Comparison of ENCODE assay signal across 8 mouse cellular contexts in the genomic region with DNA sequence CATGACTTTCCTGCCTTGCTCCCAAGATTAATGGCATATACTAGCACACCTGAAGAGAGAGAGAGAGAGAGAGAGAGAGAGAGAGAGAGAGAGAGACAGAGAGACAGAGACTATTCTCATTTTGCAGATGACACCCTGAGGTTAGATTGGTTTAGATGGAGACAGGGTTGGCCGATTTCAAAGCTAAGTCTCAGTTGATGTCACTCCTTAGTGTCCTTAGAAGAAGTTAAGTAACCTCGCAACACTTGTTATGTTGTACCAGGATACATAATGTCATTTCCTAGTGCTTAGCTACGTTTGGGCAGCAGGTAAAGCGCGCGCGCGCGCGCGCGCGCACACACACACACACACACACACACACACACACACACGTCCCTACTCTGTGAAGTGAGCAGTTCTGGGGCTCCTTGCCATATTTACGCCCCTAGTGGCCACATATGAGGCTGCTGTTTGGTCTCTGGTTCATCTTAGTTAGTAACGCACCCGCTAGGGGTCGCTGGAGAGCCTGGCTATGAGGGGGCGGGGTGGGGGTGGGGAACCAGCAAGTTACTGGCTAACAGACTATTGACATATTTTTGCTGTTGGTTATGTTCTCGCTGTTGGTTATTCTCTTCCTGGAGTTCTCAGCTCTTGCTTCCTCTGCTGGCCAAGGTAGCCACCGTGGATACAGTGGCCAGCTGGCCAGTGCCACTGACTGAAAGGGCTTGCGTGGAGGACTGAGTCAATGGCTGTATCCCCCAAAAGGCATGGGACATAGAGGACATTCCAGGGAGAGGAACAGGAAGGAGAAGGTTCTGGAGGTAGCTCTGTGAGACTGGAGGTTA. TPM values are rescaled to one million over a fixed set of nuclear protein-coding genes. Genes with fewer than 3 reads are reported as not detected.
DNase-seq lines count a peak whose midpoint lies in the region; ATAC-seq and TF ChIP-seq lines count a peak whose summit lies in the region.

No protein-coding gene starts in this region.

- H3K9ac ChIP-seq in lung, embryonic 15.5 days, result no peak overlapping the region

- no peaks in the 10 kb centered on the region for H3K9me3 ChIP-seq in lung, embryonic 15.5 days

- H3K4me1 ChIP-seq in lung, embryonic 15.5 days, result no peaks in the 10 kb centered on the region
- H3K4me1 ChIP-seq in thymus, adult 2 months (replicated peaks; ENCODE audit: control insufficient read depth, insufficient read depth, low read length), result no peaks in the 10 kb centered on the region; the same call in 1 of the 2 replicates

- 14% methylated on average over 22 of the region's 22 CpGs for WGBS in lung, embryonic 15.5 days
- 10% methylated on average over 22 of the region's 22 CpGs for WGBS in thymus, adult 2 months

- DNase-seq in MN1 (ENCODE audit: low spot score), result peak; percentile 14
- DNase-seq in cerebellum, adult 8-10 months, result peak; percentile 85
- peak; percentile 90 for DNase-seq in forelimb bud, embryonic 11.5 days (ENCODE audit: low read depth, low spot score)
- peak; percentile 69 to 87 for DNase-seq in layer of hippocampus, adult 8-10 months (ENCODE audit: low spot score in 2 of 2)
- DNase-seq in ovary, adult 18-20 months (ENCODE audit: low spot score), result peak; percentile 64
- DNase-seq in thymus, adult 2 months, result peak; percentile 83

- H3K4me2 ChIP-seq in lung, embryonic 15.5 days, result peak overlapping the region; percentile 31; the same call in 1 of the 2 replicates

- H3K27me3 ChIP-seq in lung, embryonic 15.5 days, result no peaks in the 10 kb centered on the region
- H3K27me3 ChIP-seq in thymus, adult 2 months (ENCODE audit: control insufficient read depth, insufficient read depth, low read length), result no peaks in the 10 kb centered on the region

- TF ChIP-seq CTCF in thymus, adult 2 months (IDR thresholded peaks at IDR 0.05; ENCODE audit: borderline replicate concordance, control insufficient read depth, extremely low read depth, insufficient read depth, low read length, poor library complexity), result peak; percentile 85; the same call in 1 of the 2 replicates

- peak; percentile 97 to 99 for ATAC-seq in hematopoietic stem cell, adult 5-6 weeks (replicated peaks in 1 of 2; ENCODE audit: insufficient read depth in 1 of 2, low FRiP score in 2 of 2, low TSS enrichment in 1 of 2, low read depth in 1 of 2, poor library complexity in 2 of 2, severe bottlenecking in 2 of 2)
- ATAC-seq in lung, embryonic 15.5 days (ENCODE audit: borderline replicate concordance, extremely low read depth, low FRiP score, low TSS enrichment), result peak; percentile 76

- H3K27ac ChIP-seq in lung, embryonic 15.5 days, result no peak overlapping the region
- no peak overlapping the region for H3K27ac ChIP-seq in thymus, adult 2 months (ENCODE audit: control insufficient read depth, insufficient read depth, low read length)

- H3K4me3 ChIP-seq in lung, embryonic 15.5 days, result no peak overlapping the region
- no peak overlapping the region for H3K4me3 ChIP-seq in thymus, adult 2 months (ENCODE audit: control insufficient read depth, insufficient read depth, low read length)

- no peak for TF ChIP-seq POLR2A in thymus, adult 2 months (IDR thresholded peaks at IDR 0.05; ENCODE audit: control insufficient read depth, extremely low read depth, insufficient read depth, low read length, poor library complexity)

- H3K36me3 ChIP-seq in lung, embryonic 15.5 days, result no peaks in the 10 kb centered on the region
- no peaks in the 10 kb centered on the region for H3K36me3 ChIP-seq in thymus, adult 2 months (ENCODE audit: control insufficient read depth, insufficient read depth, low read length)

RNA-seq across cellular contexts. Expression of a gene that starts 26.4 kb away (rescaled TPM):
- total RNA-seq in hematopoietic stem cell, adult 5-6 weeks (2017), result 13.0 and 13.9 TPM in 2 replicates
- 10 to 100 TPM in 1 of 4 experiments, 1 to 10 TPM in 3; 8.0 to 10.2 (median 9.0) TPM for total RNA-seq in layer of hippocampus, adult 8-10 months (2022)
- polyA plus RNA-seq in lung, embryonic 15.5 days (2015; fragmentation: Nextera tagmentation; extraction: Ambion mirVana), result 8.8 and 9.2 TPM in 2 replicates
- polyA plus RNA-seq in thymus, adult 2 months (2012; rRNA removed), result 6.0 and 6.4 TPM in 2 replicates

RNA-seq across cellular contexts. Expression of a gene that starts 30.4 kb away (rescaled TPM):
- total RNA-seq in hematopoietic stem cell, adult 5-6 weeks (2017), result 0.79 and 1.4 TPM in 2 replicates
- total RNA-seq in layer of hippocampus, adult 8-10 months (2022), result 10 to 100 TPM; 17.9 to 28.0 (median 21.8) TPM
- 0.65 and 0.97 TPM in 2 replicates for polyA plus RNA-seq in lung, embryonic 15.5 days (2015; fragmentation: Nextera tagmentation; extraction: Ambion mirVana)
- 2.4 and 2.8 TPM in 2 replicates for polyA plus RNA-seq in thymus, adult 2 months (2012; rRNA removed)

RNA-seq across cellular contexts. Expression of a gene that starts 30.4 kb away (rescaled TPM):
- 72.7 and 118 TPM in 2 replicates for total RNA-seq in hematopoietic stem cell, adult 5-6 weeks (2017)
- 10 to 100 TPM; 48.5 to 59.0 (median 51.3) TPM for total RNA-seq in layer of hippocampus, adult 8-10 months (2022)
- polyA plus RNA-seq in lung, embryonic 15.5 days (2015; fragmentation: Nextera tagmentation; extraction: Ambion mirVana), result 87.4 and 97.8 TPM in 2 replicates
- polyA plus RNA-seq in thymus, adult 2 months (2012; rRNA removed), result 8.9 and 14.3 TPM in 2 replicates

RNA-seq across cellular contexts. Expression of a gene that starts 55.1 kb away (rescaled TPM):
- total RNA-seq in hematopoietic stem cell, adult 5-6 weeks (2017), result not detected in 2 replicates
- total RNA-seq in layer of hippocampus, adult 8-10 months (2022), result under 1 TPM; 0.65 to 0.80 (median 0.74) TPM
- 0.19 and 0.40 TPM in 2 replicates for polyA plus RNA-seq in lung, embryonic 15.5 days (2015; fragmentation: Nextera tagmentation; extraction: Ambion mirVana)
- polyA plus RNA-seq in thymus, adult 2 months (2012; rRNA removed), result 0.03 and 0.08 TPM in 2 replicates

RNA-seq across cellular contexts. Expression of a gene that starts 59.4 kb away (rescaled TPM):
- not detected in 2 replicates for total RNA-seq in hematopoietic stem cell, adult 5-6 weeks (2017)
- not detected for total RNA-seq in layer of hippocampus, adult 8-10 months (2022)
- 53.5 TPM in 2 replicates for polyA plus RNA-seq in lung, embryonic 15.5 days (2015; fragmentation: Nextera tagmentation; extraction: Ambion mirVana)
- polyA plus RNA-seq in thymus, adult 2 months (2012; rRNA removed), result 0.20 and 1.5 TPM in 2 replicates

Comparison
In these comparisons a context has a peak if more than half of its experiments do, and no peak if none do; other contexts are left out.
1. DNase-seq: peak in every context shown above with its lines; median percentile 90 in forelimb bud, embryonic 11.5 days; 85 in cerebellum, adult 8-10 months; 83 in thymus, adult 2 months; 78 in layer of hippocampus, adult 8-10 months; 64 in ovary, adult 18-20 months; 14 in MN1.